Mouse (Mus musculus): Measurements from ENCODE around the gene Gfpt2. TPM values are rescaled to one million over a fixed set of nuclear protein-coding genes. Genes with fewer than 3 reads are reported as not detected.
"Not testable (repeated sequence)": the region's sequence is repeated elsewhere in the genome, so short reads cannot be mapped to it uniquely, and the experiment has no call there.

The Gfpt2 gene
- total RNA-seq, 2 experiments from 2014 or later: 8.9 to 9.9 TPM

DNA sequence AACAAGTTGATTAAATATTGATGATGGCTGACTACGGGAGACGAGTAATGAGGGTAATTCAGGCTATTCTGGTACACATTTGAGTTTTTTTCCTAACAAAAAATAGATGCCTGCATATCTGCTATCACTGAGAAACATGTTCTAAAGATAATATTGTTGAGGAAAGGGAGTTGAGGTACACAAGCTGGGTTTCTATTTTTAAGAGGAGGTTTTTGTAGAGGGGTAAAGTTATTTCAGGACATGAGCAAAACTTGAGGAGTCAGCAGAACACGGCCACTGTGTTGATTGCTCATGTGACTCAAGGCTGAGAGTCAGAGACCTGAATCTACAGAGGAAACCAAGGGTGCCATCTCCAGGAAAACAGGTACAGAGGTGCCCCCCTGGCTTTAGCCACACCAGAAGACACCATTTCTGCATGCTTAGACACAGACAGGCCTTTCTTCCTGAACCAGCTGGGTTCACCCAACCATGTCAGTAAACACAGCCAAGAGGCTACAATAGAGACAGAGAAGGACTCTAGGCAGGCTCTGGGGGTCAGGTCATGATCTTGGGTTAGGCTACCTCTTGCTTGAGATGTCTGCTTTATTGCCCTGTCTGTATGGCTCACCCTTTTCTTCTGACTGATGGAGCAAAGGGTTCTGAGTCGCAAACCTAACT, 13.7 kb upstream of the Gfpt2 start:
- DNase-seq (ENCODE audit: extremely low spot score in 1 of 2, low spot score in 2 of 2): no peak
- intact Hi-C loops (cut with DNase I): no loop called here

DNA sequence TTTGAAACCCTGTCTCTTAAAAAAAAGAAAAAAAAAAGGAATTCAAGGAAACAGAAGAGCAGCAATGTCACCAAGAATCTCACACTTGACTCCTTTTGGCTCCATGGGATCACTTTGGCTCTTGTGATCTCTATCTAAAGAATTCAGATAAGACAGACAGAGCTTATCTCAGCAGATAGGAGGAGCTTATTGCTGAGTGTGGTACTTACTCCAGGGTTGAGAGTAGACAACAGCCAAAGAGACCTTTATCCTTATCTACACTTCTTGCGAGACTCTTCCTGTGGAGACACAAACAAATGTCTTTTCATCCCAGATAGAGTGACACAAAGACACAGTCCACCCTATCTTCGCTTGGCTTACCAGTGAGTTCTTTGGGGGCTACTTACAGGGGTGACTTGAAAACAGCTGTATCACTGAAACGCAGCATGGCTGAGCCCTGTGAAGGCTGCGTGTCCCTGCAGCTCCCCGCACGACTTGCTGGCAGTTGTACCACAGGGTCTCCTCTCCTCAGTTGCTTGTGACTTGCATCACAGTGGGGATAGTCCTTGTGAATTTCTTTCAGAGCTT, 12.1 kb upstream of the Gfpt2 start:
- intact Hi-C loops (cut with DNase I): no loop called here
- no peak for DNase-seq (ENCODE audit: extremely low spot score in 1 of 2, low spot score in 2 of 2)

DNA sequence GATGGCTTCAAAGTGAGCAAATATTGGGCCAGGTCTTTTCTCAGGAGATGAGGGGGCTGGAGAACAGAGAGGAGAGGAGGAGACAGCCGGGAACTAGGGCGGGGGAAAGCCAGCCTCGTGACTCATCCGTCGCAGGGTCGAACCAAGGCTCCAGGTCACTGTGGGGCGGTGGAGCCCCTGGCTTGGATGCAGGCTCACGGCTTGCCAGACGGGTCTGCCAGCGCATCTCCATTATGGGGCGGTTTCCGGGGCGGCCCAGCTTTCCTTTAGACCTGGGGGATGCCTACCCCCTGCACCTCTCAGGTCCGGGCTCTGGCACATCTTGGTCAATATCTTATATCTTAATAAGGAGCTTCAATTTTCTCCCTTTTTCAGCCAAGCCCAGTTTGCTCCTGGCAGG, 847 bp upstream of the Gfpt2 start:
- peak in 1 of 2 experiments; percentile 33 for DNase-seq (ENCODE audit: extremely low spot score in 1 of 2, low spot score in 2 of 2)
- intact Hi-C loops (cut with DNase I): loop anchor here (5.0 kb wide), 1 partner anchor 61 kb away; no protein-coding TSS in a partner anchor

DNA sequence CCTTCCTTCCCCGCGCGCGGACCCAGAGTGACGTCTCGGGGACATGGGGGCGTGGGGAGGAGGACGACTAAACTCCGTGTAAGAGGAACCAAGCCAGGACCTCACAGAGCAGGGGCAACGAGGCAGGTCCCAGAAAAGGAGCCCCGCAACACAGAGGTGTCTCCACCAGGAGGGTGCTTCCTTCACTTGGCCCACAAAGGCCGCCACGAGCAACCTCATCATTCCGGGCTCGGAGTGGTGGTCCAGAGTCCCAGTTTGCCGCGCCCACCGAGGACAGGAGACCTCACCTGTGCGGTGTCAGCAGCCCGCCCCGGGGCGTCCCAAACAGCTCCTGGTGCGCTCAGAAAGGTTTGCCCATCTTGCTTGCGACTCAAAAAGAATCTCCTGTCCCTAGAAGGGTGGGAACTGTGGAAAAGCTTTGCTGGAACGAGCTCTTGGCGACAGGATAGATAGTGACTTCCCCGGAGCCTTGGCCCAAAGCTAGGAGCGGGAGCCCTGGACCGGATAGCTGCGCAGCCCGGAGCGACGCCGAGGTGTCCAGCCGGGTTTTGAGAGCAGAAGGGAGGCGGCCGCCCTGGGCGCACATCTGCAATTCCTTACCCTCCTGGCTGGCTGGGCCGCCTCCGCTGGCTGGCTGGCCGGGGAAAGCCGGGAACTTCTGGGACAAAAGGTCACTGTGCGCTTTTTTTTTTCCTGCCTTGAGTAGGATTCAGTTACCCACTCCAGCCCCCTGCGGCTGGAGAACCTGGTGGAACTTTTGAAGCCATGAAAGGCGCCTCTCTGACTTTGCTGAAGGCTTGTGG, 565 bp downstream of the Gfpt2 start:
- intact Hi-C loops (cut with DNase I): loop anchor here (5.0 kb wide), 1 partner anchor 62 kb away; no protein-coding TSS in a partner anchor
- peak in 1 of 2 experiments; percentile 49 for DNase-seq (ENCODE audit: extremely low spot score in 1 of 2, low spot score in 2 of 2)

DNA sequence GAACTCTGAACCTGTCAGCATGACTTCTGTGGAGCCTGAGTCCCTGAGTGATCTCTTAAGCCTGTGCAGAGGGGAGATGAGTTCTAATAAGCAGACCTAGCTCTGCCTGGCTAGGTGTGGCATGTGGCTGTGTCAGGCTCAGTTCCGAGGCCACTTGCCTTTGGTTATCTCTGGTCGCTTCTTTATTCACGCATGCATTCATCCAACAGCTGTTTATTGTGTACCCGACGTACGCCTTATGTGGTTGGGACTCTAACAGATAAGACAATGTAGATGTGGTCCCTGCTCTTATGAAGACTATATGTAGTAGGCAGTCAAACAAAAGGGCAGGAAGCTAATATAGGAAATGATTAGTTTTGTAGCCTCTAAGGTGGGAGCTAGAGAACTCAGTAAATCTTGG, 5.0 kb downstream of the Gfpt2 start:
- no peak for DNase-seq (ENCODE audit: extremely low spot score in 1 of 2, low spot score in 2 of 2)
- intact Hi-C loops (cut with DNase I): no loop called here

DNA sequence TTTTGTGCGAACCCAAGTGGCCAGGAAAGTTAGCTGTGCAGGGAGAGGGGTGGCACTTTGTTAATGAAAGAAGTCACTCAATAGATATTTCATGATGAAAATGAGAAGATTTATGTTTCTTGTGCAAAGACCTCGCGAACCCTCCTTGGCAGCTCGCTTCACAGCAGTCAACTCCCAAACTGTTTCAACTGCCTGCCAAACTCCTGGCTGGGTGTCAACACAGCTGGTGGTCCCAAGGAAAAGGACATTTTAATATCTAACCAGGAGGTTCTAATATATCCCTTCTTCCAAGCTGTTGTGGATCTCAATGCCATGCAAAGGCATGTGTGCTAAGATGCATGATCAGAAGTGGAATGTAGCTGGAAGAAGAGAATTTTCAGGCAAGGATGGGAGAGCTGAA, 7.5 kb downstream of the Gfpt2 start:
- intact Hi-C loops (cut with DNase I): no loop called here
- peak in 1 of 2 experiments; percentile 42 for DNase-seq (ENCODE audit: extremely low spot score in 1 of 2, low spot score in 2 of 2)

DNA sequence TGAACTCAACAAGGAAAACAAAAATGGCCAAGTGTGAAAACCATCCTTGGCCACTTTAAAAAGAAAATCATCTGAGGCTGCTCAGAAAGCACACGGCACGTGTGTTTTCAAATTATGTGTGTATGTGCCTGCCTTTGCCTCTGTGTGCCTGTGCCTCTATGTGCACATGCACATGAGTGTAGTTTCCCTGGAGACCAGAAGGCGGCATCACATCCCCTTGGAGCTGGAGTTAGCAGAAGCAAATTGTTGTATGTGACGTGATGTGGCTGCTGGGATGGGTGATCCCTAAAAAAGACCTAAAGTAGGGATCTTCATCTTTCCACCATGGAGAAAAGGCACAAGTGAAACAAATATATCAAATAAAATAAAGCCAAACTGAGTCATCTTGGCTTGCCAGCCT, 9.8 kb downstream of the Gfpt2 start:
- no peak for DNase-seq (ENCODE audit: extremely low spot score in 1 of 2, low spot score in 2 of 2)
- intact Hi-C loops (cut with DNase I): no loop called here

DNA sequence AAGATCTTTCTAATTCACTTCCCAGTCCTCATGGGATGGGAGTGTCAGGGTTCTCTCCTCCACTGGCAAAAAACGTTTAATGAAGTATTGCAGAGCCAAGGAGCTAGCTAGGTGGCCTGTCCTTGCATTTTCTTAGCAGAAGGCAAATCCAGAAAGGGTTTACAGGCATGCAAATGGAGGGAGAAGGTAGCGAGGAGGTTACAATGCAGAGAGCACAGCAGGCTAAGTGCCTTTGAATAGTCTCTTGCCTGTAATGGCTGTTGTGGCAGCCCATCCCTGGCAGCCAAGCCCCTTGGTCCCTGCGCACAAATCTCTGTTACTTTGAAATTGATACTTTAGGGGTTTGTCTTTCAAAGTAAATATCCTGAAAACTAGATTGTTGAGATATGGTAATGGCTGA, 12.2 kb downstream of the Gfpt2 start:
- no peak for DNase-seq (ENCODE audit: extremely low spot score in 1 of 2, low spot score in 2 of 2)
- intact Hi-C loops (cut with DNase I): no loop called here

DNA sequence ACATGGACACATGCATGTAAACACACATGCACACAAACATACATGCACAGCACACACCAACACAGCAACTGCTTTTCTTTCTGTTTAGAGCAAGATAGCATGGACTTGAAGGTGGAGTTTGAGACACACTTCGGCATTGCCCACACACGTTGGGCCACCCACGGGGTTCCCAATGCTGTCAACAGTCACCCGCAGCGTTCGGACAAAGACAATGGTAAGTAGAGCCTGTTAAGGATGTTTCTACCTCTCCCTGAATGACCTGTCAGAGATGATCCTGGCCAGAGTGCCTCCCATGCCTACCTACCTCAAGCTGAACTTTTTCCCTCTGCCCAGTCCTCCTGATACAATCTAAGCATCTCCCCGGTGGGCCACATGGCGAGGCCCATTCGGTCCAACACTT, 15.0 kb downstream of the Gfpt2 start:
- intact Hi-C loops (cut with DNase I): no loop called here
- DNase-seq (ENCODE audit: extremely low spot score in 1 of 2, low spot score in 2 of 2): no peak

DNA sequence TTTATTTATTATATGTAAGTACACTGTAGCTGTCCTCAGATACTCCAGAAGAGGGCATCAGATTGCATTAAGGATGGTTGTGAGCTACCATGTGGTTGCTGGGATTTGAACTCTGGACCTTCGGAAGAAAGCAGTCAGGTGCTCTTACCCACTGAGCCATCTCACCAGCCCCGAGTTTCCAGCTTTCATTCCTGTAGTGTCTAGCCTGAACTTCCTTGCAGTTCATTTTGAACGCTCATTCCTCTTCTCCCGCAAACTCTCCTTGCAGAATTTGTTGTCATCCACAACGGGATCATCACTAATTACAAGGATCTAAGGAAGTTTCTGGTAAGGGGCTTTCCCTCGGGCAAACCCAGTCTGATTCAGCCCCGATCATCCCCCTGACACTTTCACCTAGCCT, 16.7 kb downstream of the Gfpt2 start:
- intact Hi-C loops (cut with DNase I): not testable (repeated sequence)

DNA sequence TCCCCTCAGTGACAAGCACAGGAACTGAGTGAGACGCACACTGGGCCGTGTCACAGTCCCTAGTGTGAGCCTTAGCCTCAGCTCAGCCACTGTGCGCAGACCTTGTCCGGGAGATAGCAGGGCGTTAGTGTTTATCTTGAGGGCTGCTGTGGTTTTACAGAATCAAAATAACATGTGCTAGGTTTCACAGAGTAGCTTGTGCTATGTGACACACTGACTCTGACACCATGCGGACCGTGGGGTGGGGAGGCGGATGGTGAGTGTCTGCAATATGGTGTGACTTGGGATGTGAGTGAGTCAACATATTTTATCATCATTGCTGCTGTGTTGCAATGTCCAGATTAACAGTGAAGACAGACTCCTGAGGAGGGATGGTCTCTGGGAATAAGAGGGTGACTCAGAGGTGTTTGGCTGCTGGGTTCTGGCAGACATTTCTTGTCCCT, 17.1 kb downstream of the Gfpt2 start:
- no peak for DNase-seq (ENCODE audit: extremely low spot score in 1 of 2, low spot score in 2 of 2)
- intact Hi-C loops (cut with DNase I): no loop called here

More for the DNA sequence above, 16.7 kb downstream of the Gfpt2 start:
- DNase-seq (ENCODE audit: extremely low spot score in 1 of 2, low spot score in 2 of 2): not testable (repeated sequence)

DNA sequence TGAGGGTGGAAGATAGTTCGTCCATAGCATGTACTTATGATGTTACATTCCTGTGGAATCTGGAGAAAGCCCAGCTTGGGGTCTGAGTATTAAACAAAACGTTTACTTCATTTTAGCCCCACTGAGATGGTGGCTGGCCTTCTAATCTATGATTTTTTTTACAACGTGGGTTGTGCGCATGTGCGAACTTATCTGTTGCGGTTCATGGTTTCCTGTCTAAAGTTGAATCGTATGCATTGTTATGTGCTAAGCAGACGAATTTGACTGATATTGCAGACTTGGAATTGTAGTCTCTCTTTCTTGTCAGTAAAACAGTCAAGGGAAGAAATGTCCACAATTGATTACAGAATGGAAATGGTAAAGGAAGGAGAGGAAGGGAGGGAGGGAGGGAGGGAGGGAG, 17.9 kb downstream of the Gfpt2 start:
- intact Hi-C loops (cut with DNase I): no loop called here
- no peak for DNase-seq (ENCODE audit: extremely low spot score in 1 of 2, low spot score in 2 of 2)

DNA sequence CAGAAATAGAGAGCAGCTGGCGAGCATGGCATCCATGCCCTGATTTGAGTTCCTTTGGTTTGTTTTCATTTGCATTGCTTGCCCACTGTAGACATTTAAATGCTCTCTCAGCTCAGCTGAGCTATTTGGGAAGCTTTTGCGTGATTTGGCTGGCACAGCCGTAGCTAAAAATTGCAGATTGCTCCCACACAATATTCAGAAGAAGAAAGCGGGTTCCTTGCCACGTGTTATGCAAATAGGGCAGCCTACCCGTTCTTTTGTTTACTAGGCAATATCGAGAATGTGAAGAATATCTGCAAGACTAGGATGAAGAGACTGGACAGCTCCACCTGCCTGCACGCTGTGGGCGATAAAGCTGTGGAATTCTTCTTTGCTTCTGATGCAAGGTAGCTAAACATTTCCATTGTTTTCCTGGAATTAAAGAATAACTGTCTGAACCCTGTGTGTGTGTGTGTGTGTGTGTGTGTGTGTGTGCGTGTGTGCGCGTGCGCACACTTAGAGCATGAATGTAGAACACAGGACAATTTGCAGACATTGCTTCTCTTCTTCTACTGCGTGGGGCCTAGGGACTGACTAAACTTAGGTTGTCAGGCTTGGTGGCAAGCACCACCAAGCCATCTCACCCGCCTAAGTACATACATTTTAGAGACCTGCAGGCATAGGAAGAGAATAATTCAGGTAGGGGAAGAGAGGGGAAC, 25.0 kb downstream of the Gfpt2 start:
- intact Hi-C loops (cut with DNase I): no loop called here
- DNase-seq (ENCODE audit: extremely low spot score in 1 of 2, low spot score in 2 of 2): peak in 1 of 2 experiments; percentile 84

DNA sequence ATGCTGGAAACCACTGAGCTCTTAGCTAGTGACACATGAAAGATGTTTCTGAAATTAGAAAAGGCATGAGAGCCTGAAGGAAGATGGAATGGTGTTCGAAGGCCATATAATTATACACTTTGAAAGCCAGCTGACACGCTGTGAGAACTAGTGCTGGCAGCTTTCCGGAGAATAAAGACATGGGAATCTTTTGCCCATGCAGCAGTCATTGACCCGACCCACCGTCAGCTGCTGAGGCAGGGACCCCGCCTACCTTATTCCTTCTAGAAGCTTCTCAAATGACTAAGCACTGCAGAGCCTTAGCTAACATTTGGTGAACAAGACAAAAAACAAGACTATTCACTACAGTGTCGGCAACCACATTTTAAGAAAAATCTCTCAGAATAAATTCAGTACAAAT, 25.7 kb downstream of the Gfpt2 start:
- intact Hi-C loops (cut with DNase I): no loop called here
- no peak for DNase-seq (ENCODE audit: extremely low spot score in 1 of 2, low spot score in 2 of 2)

DNA sequence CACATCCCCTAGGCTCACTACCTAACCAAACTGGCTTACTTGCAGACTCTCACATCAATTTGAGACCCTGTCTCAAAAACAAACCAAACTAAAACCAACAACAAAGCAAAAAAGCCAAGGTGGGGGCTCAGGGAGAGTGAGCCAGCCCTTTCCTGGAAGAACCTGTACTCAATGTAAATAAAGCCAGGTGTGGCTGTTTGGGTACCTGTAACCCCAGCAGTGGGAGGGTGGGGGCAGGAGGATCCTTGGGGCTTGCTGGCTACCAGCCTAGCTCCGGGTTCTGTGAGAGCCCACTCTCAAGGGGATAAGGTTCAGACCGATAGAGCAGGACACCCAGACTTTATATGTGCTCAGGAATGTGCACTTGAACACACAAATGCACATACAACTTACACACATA, 26.9 kb downstream of the Gfpt2 start:
- no peak for DNase-seq (ENCODE audit: extremely low spot score in 1 of 2, low spot score in 2 of 2)
- intact Hi-C loops (cut with DNase I): no loop called here

DNA sequence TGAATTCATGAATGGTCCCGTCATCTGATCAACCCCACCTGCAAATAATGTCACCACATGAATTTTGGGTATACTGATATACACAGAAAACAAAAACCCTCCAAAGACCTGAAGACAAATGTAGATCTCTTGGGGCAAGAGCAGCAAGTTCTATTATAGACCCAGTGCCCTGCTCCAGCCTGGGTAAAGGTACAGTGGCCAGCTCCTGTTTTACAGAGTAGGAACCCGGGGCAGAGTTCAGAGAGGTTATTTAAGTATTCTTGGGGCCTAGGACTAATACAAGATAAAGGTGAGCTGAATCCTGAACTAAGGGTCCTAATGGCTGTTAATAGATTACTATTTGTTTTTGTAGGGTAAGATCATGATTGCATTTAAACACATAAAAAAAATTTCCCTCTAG, 27.6 kb downstream of the Gfpt2 start:
- intact Hi-C loops (cut with DNase I): no loop called here
- DNase-seq (ENCODE audit: extremely low spot score in 1 of 2, low spot score in 2 of 2): no peak

DNA sequence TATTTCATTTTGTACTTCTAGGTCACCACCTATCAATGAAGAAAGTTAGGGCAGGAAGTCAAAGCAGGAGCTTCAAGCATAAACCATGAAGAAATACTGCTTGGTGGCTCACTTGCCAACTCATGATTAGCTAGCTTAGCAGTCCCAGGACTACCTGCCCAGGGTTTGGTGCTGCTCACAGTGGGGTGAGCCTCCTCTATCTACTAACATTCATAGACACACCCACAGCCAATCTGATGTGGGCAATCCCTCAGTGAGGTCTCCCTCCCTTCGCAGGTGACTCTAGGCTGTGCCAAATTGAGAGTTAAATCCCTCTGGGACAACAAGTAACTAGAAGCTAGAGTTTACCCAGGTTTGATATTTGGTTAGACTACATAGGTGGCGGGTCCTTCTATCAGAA, 28.4 kb downstream of the Gfpt2 start:
- DNase-seq (ENCODE audit: extremely low spot score in 1 of 2, low spot score in 2 of 2): no peak
- intact Hi-C loops (cut with DNase I): no loop called here

DNA sequence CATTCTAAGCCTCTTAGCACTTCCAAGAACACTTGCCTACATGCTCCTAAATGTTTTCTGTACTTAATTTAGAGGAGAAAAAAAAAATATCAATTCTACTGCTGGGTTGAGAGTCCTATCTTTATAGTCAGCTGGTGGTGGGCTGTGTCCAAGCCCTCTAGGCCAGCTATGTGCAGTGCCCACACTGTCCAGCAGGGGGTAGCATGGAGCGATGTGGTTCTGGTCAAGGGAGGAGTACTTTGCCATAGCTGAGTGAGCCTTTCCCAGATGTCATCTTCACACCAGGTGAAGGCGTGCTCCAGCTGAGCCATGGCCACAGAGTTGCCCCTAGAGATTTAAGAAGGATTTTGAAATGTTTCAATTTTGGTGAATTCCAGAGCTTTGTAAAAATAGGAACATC, 30.9 kb downstream of the Gfpt2 start:
- intact Hi-C loops (cut with DNase I): no loop called here

DNA sequence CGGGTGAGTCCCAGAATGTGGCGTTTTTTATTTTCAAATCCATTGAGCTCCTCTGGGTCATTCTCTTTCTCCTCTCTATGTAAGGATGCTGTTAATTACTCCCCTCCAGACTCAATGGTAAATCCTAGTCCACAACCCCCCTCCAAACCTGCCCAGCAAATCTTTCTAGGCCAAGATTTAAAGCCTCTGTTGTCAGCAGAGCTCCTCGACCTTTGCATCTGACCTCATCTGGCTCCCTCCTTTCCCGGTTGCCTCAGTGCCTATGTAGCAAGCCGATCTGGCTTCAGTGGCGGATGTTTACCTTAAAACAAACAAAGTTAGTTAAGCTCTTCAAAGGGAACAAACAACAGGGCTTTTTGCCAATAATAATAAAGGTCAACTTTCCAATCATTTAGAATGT, 33.3 kb downstream of the Gfpt2 start:
- intact Hi-C loops (cut with DNase I): no loop called here
- no peak for DNase-seq (ENCODE audit: extremely low spot score in 1 of 2, low spot score in 2 of 2)

More for the DNA sequence above, 30.9 kb downstream of the Gfpt2 start:
- DNase-seq (ENCODE audit: extremely low spot score in 1 of 2, low spot score in 2 of 2): peak in 1 of 2 experiments; percentile 60

All from left cerebral cortex, postnatal 10 days (tissue).